Mouse (Mus musculus) neural tube, embryonic 12.5 days (tissue): ENCODE measurements around the gene Klhdc10. TPM values are rescaled to one million over a fixed set of nuclear protein-coding genes. Genes with fewer than 3 reads are reported as not detected.

Experiments
- ATAC-seq: fragments of 200-750 bp; cut with Nextera tagmentation; 2 replicates; pipeline ENCODE4 v1.8.0; 2017; ENCODE audit warnings: low read depth, mild to moderate bottlenecking, moderate TSS enrichment, moderate library complexity; ENCODE audit not compliant: low FRiP score
- H3K27ac ChIP-seq: fragments of 300-500 bp; sonication (generic); 2 replicates; pipeline ENCODE4 v1.5.1; 2016
- H3K27me3 ChIP-seq: fragments of 300-500 bp; sonication (generic); replicated peaks from 2 replicates; pipeline ENCODE4 v1.6.1; 2016; ENCODE audit warnings: mild to moderate bottlenecking
- H3K36me3 ChIP-seq: fragments of 300-500 bp; sonication (generic); 2 replicates; pipeline ENCODE4 v1.6.1; 2016; ENCODE audit warnings: mild to moderate bottlenecking
- H3K4me1 ChIP-seq: fragments of 300-500 bp; sonication (generic); 2 replicates; pipeline ENCODE4 v1.6.1; 2016
- H3K4me2 ChIP-seq: fragments of 300-500 bp; sonication (generic); replicated peaks from 2 replicates; pipeline ENCODE4 v1.6.1; 2016; ENCODE audit warnings: mild to moderate bottlenecking
- H3K4me3 ChIP-seq: fragments of 300-500 bp; sonication (generic); 2 replicates; pipeline ENCODE4 v1.5.1; 2016
- H3K9ac ChIP-seq: fragments of 300-500 bp; sonication (generic); 2 replicates; pipeline ENCODE4 v1.6.1; 2016; ENCODE audit warnings: mild to moderate bottlenecking
- H3K9me3 ChIP-seq: fragments of 300-500 bp; sonication (generic); 2 replicates; pipeline ENCODE4 v1.6.1; 2016; ENCODE audit warnings: mild to moderate bottlenecking
- WGBS: fragments of 180-500 bp; shearing (Covaris S2); methylation state at CpG from one replicate; pipeline ENCODE4 v1.1.7; 2016; 5-methylcytosine and 5-hydroxymethylcytosine counted together
- polyA plus RNA-seq: library from polyadenylated mRNA; unstranded; fragments of >200 nt; fragmentation: Nextera tagmentation; extraction: Ambion mirVana; gene quantifications from 2 replicates; pipeline ENCODE4 v1.2.1, GENCODE M21; 2016

Klhdc10 gene
- 36.7 and 42.8 TPM in 2 replicates for polyA plus RNA-seq

GRCm38 (mm10) chr6:30401308-30402015 is at the start of gene Klhdc10:
Gene Klhdc10 (plus strand): TSS chr6:30401868.
- H3K4me2 ChIP-seq: peak within 1 kb of the TSS; percentile 65
- no peaks in the 10 kb centered on the region for H3K36me3 ChIP-seq
- H3K4me3 ChIP-seq: peak within 1 kb of the TSS; percentile 97
- H3K27me3 ChIP-seq: no peaks in the 10 kb centered on the region
- H3K4me1 ChIP-seq: peaks cover 4% of the 10 kb centered on the region; the same call in 1 of the 2 replicates
- H3K9ac ChIP-seq: peak within 1 kb of the TSS; percentile 97
- under 1% methylated on average over 41 of the region's 41 CpGs for WGBS
- H3K9me3 ChIP-seq: no peaks in the 10 kb centered on the region
- peak; percentile 100 for ATAC-seq
- peak within 1 kb of the TSS; percentile 92 for H3K27ac ChIP-seq

GRCm38 (mm10) chr6:30352762-30353161 is 48.9 kb upstream of the Klhdc10 start:
- no peak overlapping the region for H3K4me2 ChIP-seq
- H3K9me3 ChIP-seq: no peaks in the 10 kb centered on the region
- 61% methylated on average over 8 of the region's 8 CpGs for WGBS
- ATAC-seq: no peak
- H3K9ac ChIP-seq: no peak overlapping the region
- H3K27me3 ChIP-seq: no peaks in the 10 kb centered on the region
- no peak overlapping the region for H3K4me3 ChIP-seq
- H3K4me1 ChIP-seq: no peaks in the 10 kb centered on the region; the same call in 1 of the 2 replicates
- no peak overlapping the region for H3K27ac ChIP-seq
- H3K36me3 ChIP-seq: no peaks in the 10 kb centered on the region

GRCm38 (mm10) chr6:30353661-30354060 is 48.0 kb upstream of the Klhdc10 start:
- ATAC-seq: no peak
- H3K4me1 ChIP-seq: no peaks in the 10 kb centered on the region; the same call in 1 of the 2 replicates
- no peak overlapping the region for H3K4me3 ChIP-seq
- no peak overlapping the region for H3K27ac ChIP-seq
- H3K9ac ChIP-seq: no peak overlapping the region
- no peak overlapping the region for H3K4me2 ChIP-seq
- H3K9me3 ChIP-seq: no peaks in the 10 kb centered on the region
- 77% methylated on average over 8 of the region's 8 CpGs for WGBS
- H3K36me3 ChIP-seq: no peaks in the 10 kb centered on the region
- no peaks in the 10 kb centered on the region for H3K27me3 ChIP-seq

- 58% methylated on average over 5 of the region's 5 CpGs for WGBS
- H3K4me2 ChIP-seq: no peak overlapping the region
- no peaks in the 10 kb centered on the region for H3K36me3 ChIP-seq
- no peak for ATAC-seq
- no peaks in the 10 kb centered on the region for H3K27me3 ChIP-seq
- H3K27ac ChIP-seq: no peak overlapping the region
- no peaks in the 10 kb centered on the region for H3K9me3 ChIP-seq
- no peak overlapping the region for H3K9ac ChIP-seq
- H3K4me3 ChIP-seq: no peak overlapping the region
- H3K4me1 ChIP-seq: no peaks in the 10 kb centered on the region; the same call in 1 of the 2 replicates
Measured at GRCm38 (mm10) chr6:30354760-30355159, 46.9 kb upstream of the Klhdc10 start.

- no peaks in the 10 kb centered on the region; the same call in 1 of the 2 replicates for H3K4me1 ChIP-seq
- no peak overlapping the region for H3K27ac ChIP-seq
- H3K27me3 ChIP-seq: no peaks in the 10 kb centered on the region
- ATAC-seq: no peak
- H3K36me3 ChIP-seq: no peaks in the 10 kb centered on the region
- no peak overlapping the region for H3K4me2 ChIP-seq
- H3K4me3 ChIP-seq: no peak overlapping the region
- H3K9me3 ChIP-seq: no peaks in the 10 kb centered on the region
- H3K9ac ChIP-seq: no peak overlapping the region
- WGBS: 90% methylated on average over 8 of the region's 8 CpGs
Measured at GRCm38 (mm10) chr6:30355701-30356100, 46.0 kb upstream of the Klhdc10 start.

- Histone ChIP-seq H3K4me2 (no peak overlapping the region), H3K9ac (no peak overlapping the region), H3K27me3 (no peaks in the 10 kb centered on the region), H3K27ac (no peak overlapping the region), H3K36me3 (no peaks in the 10 kb centered on the region), H3K4me3 (no peak overlapping the region), H3K9me3 (no peaks in the 10 kb centered on the region), H3K4me1 (no peaks in the 10 kb centered on the region; the same call in 1 of the 2 replicates)
- ATAC-seq: no peak
- 88% methylated on average over 5 of the region's 5 CpGs for WGBS
Measured at GRCm38 (mm10) chr6:30356161-30356560, 45.5 kb upstream of the Klhdc10 start.

- H3K4me1 ChIP-seq: no peaks in the 10 kb centered on the region; the same call in 1 of the 2 replicates
- no peak overlapping the region for H3K9ac ChIP-seq
- no peaks in the 10 kb centered on the region for H3K27me3 ChIP-seq
- WGBS: 87% methylated on average over 12 of the region's 12 CpGs
- no peak for ATAC-seq
- no peak overlapping the region for H3K4me3 ChIP-seq
- no peak overlapping the region for H3K27ac ChIP-seq
- H3K9me3 ChIP-seq: no peaks in the 10 kb centered on the region
- no peaks in the 10 kb centered on the region for H3K36me3 ChIP-seq
- no peak overlapping the region for H3K4me2 ChIP-seq
Measured at GRCm38 (mm10) chr6:30356680-30357079, 45.0 kb upstream of the Klhdc10 start.

GRCm38 (mm10) chr6:30357561-30358177 is 44.0 kb upstream of the Klhdc10 start:
- no peaks in the 10 kb centered on the region; the same call in 1 of the 2 replicates for H3K36me3 ChIP-seq
- H3K27ac ChIP-seq: no peak overlapping the region
- no peak overlapping the region for H3K4me2 ChIP-seq
- no peak overlapping the region for H3K9ac ChIP-seq
- H3K9me3 ChIP-seq: no peaks in the 10 kb centered on the region
- ATAC-seq: peak; percentile 65; the same call in 1 of the 2 replicates
- no peaks in the 10 kb centered on the region; the same call in 1 of the 2 replicates for H3K4me1 ChIP-seq
- WGBS: 23% methylated on average over 9 of the region's 9 CpGs
- H3K4me3 ChIP-seq: no peak overlapping the region
- no peaks in the 10 kb centered on the region for H3K27me3 ChIP-seq

GRCm38 (mm10) chr6:30359762-30360509 is 41.7 kb upstream of the Klhdc10 start:
- Histone ChIP-seq H3K36me3 (peaks cover 10% of the 10 kb centered on the region), H3K4me1 (no peaks in the 10 kb centered on the region; the same call in 1 of the 2 replicates), H3K27me3 (no peaks in the 10 kb centered on the region), H3K4me2 (no peak overlapping the region), H3K9me3 (no peaks in the 10 kb centered on the region), H3K9ac (no peak overlapping the region), H3K4me3 (no peak overlapping the region), H3K27ac (no peak overlapping the region)
- ATAC-seq: no peak
- 64% methylated on average over 12 of the region's 12 CpGs for WGBS

- Histone ChIP-seq H3K36me3 (peaks cover 45% of the 10 kb centered on the region), H3K9me3 (no peaks in the 10 kb centered on the region), H3K27me3 (no peaks in the 10 kb centered on the region), H3K4me3 (no peak overlapping the region), H3K27ac (no peak overlapping the region), H3K9ac (no peak overlapping the region), H3K4me1 (no peaks in the 10 kb centered on the region), H3K4me2 (no peak overlapping the region)
- no peak for ATAC-seq
- WGBS: 56% methylated on average over 5 of the region's 5 CpGs
Measured at GRCm38 (mm10) chr6:30363808-30364207, 37.9 kb upstream of the Klhdc10 start.

- no peak for ATAC-seq
- Histone ChIP-seq H3K27ac (no peak overlapping the region), H3K4me3 (no peak overlapping the region), H3K9ac (no peak overlapping the region), H3K27me3 (no peaks in the 10 kb centered on the region), H3K4me1 (no peaks in the 10 kb centered on the region), H3K36me3 (peaks cover 93% of the 10 kb centered on the region), H3K4me2 (no peak overlapping the region), H3K9me3 (no peaks in the 10 kb centered on the region)
- WGBS: 91% methylated on average over 3 of the region's 3 CpGs
Measured at GRCm38 (mm10) chr6:30369291-30369690, 32.4 kb upstream of the Klhdc10 start.
